Mouse (Mus musculus) layer of hippocampus, postnatal 36 days (tissue): Measurements from ENCODE around the gene Dazap2. TPM values are rescaled to one million over a fixed set of nuclear protein-coding genes. Genes with fewer than 3 reads are reported as not detected.
"Not testable (repeated sequence)": the region's sequence is repeated elsewhere in the genome, so short reads cannot be mapped to it uniquely, and the experiment has no call there.

Source experiments
- DNase-seq, 2 experiments: peaks; one replicate each; pipeline ENCODE4 v3.0.0; 2022
- total RNA-seq, 2 experiments: library from RNA; stranded (reverse); gene quantifications; 2 replicates each; pipeline ENCODE4 v1.2.3; 2021

The Dazap2 gene
- 100 to 1,000 TPM; 108 to 109 TPM for total RNA-seq

DNA sequence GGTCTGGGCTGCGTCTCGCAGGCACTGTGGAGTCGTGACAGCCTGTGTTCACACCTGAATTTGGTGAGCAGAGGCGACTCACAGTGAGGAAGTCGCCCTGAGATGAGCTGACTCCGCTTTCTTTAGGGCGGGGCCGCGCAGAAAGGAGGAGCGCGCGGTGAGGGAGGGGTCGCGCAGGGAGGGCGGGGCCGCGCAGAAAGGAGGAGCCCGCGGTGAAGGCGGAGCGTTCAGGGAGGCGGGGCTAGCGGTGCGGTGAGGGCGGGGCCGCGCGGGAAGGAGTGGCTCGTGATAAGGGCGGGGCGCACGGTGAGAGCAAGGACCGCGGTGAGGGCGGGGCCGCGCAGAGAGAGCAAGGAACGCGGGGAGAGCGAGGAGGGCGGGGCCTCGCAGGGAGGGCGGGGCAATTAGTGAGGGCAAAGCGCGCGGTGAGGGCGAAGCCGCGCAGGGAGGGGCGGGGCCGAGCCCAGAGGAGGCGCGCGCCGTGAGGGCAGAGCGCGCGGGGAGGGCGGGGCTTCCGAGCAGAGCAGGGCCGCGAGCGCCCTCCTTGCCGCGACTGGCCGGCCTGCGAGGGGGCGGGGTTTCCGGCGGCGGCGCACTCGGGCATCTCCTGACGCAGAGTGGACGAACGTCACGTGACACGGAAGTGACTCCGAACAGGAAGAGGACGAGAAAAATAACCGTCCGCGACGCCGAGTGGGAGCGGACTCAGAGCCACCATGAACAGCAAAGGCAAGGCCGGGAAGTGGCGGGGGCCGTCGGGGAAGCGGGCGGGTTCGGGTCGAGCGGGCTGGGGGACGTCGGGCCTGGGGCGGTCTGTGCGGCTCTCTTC, at the start of gene Dazap2:
TSS of gene Dazap2 (plus strand) at position 354 of the 829 bp plus-strand sequence.
- peak; percentile 96 to 97 for DNase-seq

DNA sequence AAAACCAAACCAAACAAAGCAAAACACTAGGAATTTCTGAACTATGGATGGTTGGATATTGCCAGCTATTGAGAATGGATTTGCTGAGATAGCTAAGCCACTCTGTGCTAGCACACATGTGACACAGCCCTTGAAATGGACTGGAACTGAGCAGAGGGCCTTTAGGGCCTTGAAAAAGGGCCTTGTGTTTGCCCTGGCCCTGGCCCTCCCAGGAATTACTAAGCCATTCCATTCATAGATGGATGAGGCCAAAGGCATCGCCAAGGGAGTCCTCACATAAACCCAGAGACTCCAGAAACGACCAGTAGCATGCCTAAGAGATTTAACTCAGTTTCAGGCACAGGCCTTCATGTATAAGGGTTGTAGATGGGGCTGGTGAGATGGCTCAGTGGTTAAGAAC, 48.6 kb upstream of the Dazap2 start:
- no peak for DNase-seq

DNA sequence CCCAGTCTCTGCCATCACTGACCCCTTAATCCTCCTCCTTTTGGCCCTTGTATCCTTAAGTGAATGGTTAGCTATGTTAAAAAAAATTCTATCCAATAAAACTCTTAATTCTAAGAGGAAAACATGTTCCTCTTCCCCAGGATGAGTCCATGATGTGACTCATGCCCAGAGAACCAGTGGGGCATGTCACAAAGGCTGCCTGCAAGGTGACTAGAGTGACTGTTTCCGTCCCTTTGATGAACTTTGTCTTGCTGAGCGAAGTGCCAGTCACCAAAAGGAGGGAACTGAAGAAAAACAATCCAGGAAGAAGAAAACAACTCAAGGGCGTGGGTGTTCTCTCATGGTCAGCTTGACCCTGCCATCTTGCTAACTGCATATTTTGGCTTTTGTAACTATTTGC, 45.9 kb upstream of the Dazap2 start:
- no peak for DNase-seq

DNA sequence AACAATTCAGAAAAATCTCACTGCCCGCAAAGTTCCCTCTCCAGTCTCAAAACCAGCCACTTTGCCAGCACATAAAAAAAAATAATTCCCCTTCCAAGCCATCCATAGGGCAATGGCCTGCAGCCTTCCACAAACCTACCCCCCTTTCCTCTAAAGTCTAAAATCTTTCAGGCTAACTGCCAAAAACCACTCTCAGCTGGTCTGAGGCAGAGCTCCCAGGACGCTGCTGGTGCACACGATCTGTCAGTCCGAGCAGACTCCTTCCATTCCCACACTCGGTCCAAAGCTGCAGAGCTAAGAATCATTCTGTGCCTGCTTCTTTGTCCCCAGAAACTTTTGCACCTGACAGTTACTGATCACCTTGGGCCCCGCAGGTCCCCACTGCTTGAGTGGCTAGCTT, 41.2 kb upstream of the Dazap2 start:
- no peak for DNase-seq

DNA sequence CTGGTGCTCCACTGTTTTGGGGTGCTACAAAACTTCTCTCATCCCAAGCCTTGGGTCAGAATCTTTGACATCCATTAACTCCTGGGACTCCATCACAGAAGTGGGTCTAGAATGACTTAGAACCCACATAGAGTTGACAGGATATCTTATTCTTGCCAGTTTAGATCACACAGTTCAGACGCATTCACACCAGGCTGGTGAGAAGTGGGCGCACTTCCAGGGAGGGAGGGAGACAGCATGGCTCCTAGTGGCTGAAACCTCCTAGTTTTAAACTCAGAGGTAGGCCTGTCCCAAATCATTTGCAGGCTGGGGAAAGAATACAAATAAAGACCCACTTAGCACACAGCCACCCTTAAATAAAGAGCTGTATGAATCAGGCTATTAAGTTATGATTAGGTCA, 40.8 kb upstream of the Dazap2 start:
- DNase-seq: no peak

DNA sequence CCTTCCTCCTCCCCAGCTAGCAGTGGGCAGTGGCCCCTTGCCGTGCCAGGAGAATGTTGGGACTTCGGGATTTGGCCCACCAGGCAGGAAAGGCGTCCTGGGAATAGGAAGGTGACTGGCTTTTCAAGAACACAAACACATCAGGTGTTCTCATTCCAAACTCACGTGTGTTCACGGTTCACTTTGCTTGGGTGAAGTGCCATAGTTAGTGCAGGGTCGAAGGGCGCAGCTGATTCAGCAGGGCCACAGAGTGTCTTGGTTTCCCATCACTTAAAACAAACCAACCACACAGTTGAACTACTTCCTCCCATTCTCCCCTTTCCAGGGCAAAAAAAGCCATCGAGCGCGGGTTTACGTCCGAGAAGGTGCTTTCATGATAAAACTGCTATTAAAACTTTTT, 39.8 kb upstream of the Dazap2 start:
- no peak for DNase-seq

DNA sequence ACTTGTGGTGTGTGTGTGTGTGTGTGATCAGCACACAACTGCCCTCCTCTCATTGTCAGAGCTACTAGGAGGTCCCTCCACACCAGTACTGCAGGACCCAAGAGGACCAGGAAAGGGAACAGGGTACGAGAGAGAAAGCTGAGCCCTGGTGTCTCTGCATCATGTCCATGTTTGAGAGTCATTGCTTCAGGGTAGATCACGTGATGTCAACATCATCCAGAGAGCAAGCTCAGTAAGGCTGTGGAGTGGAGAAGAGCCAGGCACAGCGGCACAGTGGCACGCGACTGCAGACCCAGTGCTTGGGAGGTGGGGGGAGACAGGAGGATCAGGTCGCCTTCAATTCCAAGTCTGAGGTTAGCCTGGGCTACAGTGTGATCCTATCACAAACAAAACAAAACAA, 38.8 kb upstream of the Dazap2 start:
- DNase-seq: no peak

DNA sequence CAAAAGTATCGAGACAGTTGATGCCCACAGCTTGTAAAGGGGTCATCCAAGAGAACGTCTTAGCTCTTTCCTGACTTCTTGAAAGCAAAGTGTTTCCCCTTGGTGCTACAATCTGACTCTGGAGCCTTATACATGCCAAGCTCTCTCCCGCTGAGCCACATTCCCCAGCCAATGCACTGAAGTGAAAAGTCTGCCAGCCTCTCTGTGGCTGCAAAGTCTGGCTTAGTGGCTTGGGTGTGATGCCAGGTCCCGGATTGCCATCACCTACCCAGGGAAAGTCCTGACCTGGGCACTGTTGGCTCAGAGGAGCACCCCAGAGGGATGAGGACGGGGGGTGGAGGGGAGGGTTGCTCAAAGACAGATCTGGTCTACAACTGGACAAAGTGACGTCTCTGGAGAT, 38.3 kb upstream of the Dazap2 start:
- no peak for DNase-seq

DNA sequence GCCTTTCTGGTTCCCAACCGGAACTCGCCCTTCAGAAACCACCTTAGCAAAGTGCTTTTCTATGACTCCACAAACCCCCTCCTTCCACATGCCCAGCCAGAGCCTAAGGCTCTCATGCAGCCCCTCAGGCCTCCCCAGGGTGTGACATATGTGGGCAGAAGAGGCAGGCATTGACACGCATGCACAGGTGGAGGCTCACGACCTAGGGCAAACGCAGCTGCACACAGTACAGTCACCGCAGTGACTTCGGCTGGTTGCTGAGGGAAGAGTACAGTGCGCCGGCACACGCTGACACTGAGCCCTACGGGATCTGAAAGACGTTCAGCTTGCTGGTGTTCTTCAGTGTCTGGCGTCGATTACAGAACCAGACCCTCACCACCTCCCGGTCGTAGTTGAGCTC, 37.2 kb upstream of the Dazap2 start:
- no peak for DNase-seq

DNA sequence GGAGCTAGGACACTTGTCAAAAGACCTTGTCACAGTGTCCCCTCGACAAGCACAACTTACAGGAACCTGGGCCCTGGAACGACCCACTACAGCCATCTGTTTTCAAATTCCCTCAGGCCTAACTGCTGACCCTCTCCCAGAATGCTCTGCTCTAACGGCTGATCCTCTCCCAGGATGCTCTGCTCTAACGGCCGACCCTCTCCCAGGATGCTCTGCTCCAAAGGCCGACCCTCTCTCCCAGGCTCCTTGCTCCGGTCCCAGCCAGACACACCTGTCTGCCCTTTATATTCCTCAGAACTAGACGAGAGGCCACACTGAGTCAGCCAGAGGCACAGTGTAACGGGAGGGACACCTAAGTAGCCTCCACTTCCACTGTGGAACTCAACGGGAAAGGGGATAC, 35.0 kb upstream of the Dazap2 start:
- no peak for DNase-seq

DNA sequence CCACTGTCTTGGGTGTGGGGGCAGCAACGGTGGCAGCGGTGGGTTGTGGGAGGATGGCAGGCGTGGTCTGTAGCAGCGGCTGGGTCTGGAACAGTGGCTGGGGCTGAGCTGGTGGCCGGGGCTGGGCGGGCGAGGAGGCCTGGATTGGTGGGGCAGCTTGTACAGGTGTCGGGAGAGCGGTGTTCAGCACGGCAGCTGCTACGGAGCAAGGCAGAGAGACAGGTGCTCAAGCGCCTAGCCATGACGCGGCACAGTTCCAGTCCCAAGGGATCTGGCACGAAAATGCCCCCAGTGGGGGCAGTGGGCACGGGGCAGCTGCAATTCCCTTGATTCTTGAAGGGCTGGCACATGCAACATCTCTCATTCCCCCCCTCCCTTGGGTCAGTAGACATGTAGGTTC, 29.2 kb upstream of the Dazap2 start:
- DNase-seq: no peak

DNA sequence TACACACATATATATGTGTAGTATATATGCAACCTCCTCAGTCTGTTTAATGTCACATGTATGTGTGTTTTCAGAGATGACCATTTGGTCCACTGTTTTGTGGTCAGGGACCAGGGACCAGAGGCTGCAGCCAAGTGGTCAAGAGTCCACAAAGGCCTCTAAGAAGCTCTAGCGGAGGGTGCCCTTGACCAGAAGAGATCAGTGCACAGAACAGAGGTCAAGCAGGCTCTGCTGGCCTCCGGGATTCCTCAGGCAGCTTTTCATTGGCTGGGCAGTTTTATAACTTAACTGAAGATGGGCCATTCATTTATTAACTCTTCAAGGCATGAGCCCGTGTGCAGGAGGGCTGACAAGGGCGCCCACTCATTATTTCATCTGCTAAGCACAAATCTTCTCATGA, 28.0 kb upstream of the Dazap2 start:
- DNase-seq: no peak

DNA sequence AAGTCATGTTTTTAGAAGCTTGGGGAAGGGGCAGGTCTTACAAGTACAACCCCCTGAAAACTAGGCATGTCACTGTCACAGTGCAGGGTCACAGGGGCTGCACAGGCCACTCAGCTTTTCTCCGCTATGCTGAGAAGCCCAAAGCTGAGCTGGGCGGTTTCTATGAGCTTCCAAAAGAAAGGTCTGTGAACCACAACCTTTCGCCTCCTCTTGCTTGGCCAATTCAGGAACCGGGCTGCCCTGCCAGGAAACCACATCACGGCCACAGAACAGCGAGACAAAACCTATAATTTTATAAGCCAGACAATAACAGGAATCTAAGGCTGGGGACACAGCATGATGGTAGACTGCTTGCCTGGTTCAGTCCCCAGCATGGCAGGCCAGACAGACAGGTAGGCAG, 26.9 kb upstream of the Dazap2 start:
- DNase-seq: no peak

DNA sequence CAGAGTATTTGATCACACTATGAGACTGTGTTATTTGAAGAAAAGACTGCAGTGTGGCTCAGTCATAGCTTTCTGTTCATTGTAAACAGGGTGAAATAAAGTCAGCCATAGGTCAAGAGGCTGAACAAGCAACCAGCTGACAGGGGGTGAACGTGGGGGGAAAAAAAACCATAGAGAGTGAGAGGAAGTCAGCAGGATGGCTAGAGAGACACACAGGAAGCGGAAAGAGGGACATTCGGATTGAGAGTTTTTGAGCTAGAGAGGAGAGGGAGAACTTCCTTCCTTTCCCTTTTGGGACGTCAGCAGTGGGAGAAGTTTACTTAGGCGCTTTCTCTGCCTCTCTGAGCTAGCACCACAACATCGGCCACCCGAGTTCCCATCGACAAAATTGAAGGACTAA, 24.7 kb upstream of the Dazap2 start:
- no peak for DNase-seq

DNA sequence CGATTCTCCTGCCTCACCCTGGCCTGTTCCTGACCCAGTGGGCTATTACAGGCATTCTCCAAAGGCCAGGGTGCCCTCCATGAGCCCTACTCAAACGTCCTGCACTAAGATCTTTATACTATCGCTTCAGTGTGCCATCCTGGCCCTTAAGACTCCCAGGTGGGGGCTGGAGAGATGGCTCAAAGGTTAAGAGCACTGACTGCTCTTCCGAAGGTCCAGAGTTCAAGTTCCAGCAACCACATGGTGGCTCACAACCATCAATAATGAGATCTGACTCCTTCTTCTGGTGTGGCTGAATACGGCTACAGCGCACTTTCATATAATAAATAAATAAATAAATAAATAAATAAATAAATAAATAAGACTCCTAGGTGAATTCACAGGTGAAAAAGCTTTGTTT, 22.3 kb upstream of the Dazap2 start:
- DNase-seq: no peak

DNA sequence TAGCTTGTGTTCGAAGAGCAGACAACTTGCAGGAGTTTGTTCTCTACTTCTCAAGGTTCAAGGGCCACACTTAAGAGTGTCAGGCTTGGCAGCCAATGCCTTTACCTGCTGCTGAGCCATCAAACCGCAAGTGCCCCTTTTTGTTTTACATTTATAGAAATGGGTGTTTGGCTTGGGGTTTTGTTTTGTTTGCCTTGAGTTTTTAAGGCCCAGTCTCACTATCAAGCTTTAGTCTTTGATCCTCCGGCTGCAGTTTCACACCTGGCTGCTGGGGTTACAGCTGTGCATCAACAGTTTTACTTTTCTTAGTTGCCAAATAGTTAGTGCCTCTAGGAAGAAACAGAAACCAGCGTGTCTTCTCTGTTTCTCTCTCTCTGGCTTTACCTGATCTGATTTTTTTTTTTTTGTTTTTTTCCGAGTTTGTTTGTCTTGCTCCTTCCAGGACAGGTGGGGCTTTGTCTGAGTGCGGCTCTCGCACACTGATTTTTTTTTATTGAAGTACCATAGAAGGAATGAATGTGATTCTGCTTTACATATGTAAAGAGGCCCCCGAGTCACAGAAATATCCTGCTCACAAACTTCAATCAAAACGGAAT, 16.8 kb upstream of the Dazap2 start:
- DNase-seq: no peak

DNA sequence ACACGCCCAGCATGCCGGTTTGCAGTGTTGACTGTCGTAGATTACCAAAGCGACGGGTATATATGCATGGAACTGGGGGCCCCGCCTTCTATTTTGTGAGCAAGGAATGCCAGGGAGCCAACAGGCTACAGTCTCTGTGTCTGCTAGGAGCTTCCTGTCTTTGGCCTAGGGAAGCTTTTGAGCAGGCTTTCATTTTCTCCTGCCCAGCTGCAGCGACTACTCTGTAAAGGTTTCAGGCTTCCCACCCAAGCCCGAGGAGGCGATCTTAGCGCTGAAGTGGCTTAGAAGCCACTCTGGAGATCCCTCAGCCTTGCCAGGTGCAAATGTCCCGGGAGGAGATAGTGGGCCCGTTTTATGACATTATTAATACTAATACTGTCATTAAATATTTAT, 16.3 kb upstream of the Dazap2 start:
- peak in 1 of 2 experiments; percentile 12 for DNase-seq

DNA sequence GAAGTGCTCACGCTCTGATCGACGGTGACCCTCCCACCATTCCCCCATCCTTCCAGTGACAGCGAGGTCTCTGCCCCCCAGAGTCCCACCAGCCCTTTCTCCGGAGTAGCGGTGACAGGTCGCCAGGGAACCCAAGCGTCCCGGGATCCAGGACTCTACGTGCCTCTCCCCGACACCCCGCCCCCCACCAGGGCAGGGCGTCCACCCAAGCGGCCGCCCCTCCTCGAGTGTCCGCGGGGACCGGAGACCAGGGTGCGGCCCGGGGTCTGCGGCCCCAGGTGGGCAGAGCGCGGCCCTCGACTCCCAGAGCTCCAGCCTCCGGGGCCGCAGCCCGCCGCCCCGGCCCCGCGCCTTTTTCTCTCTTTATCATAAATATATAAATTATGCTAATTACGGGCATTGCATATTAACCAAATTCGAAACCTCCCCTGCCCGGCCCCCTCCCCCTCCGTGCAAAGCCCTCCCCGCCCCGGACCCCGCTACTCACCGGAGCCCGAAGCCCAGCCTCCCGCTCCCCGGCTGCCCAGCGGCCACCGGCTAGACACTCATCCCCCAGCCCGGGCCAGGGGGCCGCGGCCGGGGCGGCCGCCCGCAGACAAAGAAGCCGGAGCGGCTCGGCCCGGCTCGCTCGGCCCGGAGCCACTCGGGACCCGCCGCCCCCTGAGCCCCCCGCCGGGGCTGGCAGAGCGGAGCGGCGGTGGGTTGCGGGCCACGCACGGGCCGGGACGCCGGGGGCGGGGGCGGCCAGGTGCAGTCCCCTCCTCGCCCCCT, 15.7 kb upstream of the Dazap2 start, which contains the start of gene Pou6f1:
TSS of gene Pou6f1 (minus strand) at position 709 of the 771 bp plus-strand sequence.
- peak; percentile 33 to 41 for DNase-seq

DNA sequence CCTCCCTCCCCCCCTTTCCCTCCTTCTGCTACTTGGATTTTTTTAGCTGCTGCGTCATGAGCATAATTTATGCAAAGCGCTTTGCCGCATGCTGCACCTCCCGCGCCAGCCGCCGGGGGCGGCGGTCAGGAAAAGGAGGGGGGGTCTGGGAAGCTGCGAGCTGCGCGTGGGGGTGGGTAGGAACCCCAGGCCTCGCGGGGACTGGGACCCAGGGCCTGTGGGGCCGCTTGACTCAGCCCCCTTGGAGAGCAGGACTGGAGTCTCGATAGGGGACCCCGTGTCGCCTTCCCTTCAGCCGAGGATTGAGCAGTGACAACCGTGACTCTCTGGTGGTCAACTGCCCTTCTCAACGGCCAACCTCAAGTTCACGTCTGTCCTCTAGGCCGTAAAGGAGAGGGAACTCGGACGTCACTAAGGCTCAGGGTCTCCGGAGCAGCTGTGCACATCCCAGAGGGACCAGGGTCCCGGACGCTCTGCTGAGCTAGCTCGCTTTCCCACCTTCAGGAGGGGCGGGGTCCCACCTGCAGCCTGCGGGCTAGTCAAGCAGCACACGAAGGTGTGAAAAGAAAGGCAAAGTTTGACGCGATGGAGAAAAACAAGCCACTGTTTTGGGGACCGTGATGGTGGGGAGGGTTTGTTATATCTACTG, 15.0 kb upstream of the Dazap2 start:
- peak; percentile 62 to 64 for DNase-seq

DNA sequence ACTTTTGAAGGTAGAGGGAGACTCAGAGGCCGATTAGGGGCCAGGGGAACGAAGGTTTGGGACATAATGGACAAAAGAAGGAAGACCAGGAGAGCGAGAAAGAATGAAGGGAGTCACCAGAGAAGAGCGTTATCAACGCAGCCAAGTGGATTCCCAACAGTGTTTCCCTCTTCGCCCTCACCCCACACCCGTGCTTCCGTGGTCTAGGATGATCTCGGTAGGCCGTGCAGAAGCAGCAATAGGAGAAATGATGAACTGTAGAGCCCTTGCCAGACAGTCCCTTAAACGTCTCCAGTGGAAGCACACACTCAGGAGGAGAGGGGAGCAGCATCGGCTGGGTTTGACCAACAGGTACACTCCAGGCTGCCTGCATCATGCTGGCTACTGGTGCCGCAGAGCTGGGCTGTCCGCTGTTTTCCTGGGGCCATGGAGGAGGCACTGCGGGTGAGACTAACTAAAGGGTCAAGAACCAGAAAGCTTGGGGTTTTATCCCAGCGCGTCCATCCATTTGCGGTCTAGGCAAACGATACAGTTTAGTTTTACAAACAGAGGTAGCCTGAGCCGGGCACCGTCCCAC, 14.4 kb upstream of the Dazap2 start:
- no peak for DNase-seq

DNA sequence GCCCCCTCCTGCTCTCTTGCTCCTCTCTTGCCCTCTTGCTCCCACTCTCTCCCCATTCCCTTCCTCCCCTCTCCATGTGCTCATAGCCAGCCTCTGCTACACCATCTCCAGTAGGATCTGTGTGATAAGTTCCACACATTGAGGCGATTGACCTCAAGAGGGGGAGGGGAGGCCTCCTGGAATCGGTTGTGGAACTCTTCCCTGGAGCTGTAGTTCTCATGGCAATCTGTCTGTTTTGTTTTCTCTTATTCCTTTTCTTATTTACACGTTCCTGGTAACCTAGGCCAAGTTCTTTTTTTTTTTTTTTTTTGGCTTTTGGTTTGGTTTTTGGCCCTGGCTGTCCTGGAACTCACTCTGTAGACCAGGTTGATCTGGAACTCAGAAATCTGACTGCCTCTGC, 13.5 kb upstream of the Dazap2 start:
- DNase-seq: no peak

DNA sequence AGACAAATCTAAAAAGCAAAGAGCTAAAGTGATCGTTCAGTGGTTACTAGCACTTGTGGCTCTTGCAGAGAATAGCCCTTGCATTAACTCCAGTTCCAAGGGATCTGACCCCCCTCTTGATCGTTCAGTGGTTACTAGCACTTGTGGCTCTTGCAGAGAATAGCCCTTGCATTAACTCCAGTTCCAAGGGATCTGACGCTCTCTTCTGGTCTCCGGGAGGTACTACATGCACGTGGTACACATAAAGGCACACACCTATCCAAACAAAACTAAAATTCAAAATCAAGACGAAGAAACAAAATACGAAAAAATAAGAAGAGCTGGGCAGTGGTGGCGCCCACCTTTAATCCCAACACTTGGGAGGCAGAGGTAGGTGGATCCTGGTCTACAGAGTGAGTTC, 8.5 kb upstream of the Dazap2 start:
- not testable (repeated sequence) for DNase-seq

DNA sequence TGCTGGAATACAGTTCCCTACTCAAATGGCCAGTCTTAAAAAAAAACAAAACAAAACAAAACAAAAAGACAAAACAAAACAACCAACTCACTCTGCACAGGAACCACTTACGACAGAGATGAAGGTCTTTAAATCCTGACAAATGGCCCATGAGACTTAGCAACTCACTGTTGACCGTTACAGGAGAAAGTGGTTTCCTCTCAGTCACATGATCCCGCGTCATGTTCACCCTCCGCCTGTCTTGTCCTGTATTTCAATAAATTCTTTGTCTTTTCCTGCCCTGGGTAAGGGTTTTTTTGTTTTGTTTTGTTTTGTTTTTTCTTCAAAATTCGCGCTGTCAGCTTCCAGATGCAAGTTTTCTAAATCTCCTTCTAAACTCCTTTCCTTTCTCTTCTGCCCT, 3.2 kb upstream of the Dazap2 start:
- DNase-seq: no peak
